Mouse (Mus musculus): Measurements from ENCODE around the gene Ust. TPM values are rescaled to one million over a fixed set of nuclear protein-coding genes. Genes with fewer than 3 reads are reported as not detected.

Ust gene
- polyA plus RNA-seq, 1 experiment from 2014 or later: 4.0 TPM

DNA sequence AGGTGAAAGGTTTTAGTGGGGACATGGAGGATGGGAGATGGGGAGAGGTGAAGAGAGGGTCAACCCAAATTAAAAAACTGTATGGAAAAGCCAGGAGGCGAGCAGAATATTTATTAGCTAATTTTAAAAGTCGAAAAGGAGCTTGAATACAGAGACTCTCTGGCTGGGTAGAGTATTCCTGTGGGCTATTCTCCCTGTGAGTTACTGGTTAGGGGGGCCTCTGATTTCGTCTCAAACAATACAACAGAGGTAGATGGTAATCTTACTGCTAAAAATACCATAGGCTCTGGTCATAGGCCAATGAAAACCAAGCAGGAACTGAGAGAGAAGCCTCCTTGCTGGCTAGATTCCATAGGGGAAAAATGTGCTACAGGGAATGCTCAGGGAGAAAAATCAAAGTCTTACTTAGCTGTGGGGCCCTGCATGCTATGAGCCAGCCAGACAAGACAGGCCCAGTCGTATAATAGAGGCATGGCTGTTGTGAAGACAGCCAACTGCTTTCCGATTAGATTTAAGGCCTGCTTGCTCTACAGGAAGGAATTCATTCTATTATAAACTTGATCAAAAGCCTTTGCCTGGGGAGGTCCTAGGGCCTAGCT is 23.0 kb downstream of the Ust start:
- Histone ChIP-seq H3K4me2 (no peak overlapping the region), H3K4me1 (0 out of 2 replicates have a peak, but pooled peaks cover 6% of the 10 kb centered on the region), H3K9me3 (replicated peaks) (no peaks in the 10 kb centered on the region), H3K4me3 (no peak overlapping the region), H3K27ac (no peak overlapping the region), H3K27me3 (no peaks in the 10 kb centered on the region), H3K36me3 (ENCODE audit: poor library complexity, severe bottlenecking) (no peaks in the 10 kb centered on the region), H3K9ac (no peak overlapping the region)
- 45% methylated on average over 5 of the region's 5 CpGs for WGBS
- ATAC-seq: no peak

DNA sequence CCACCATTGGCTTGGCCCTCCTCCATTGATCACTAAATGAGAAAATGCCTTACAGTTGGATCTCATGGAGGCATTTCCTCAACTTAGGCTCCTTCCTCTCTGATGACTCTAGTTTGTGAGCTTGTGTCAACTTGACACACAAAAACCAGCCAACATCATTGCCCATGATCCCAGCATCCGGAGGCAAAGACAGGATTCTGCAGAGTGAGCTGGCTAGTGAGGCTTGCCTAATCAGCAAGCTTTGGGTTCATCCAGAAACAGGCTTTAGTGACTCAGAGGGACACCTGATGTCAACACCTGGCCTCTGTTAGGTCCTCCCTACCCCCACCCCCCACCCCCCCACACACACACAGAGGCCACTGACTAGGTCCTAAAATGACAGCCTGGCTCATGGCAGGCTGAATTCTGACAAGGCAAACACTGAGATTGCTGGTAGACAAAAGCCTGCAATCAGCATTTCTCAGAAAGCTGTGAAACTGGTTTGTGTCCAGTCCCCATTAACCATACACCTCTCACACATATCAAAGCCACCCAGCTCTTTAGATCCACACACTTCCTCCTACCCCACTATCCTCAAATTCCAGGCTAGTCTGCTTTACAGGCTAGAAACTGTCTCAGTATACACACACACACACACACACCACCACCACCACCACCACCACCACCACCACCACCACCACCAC is 26.6 kb downstream of the Ust start:
- Histone ChIP-seq H3K4me3 (no peak overlapping the region), H3K4me1 (0 out of 2 replicates have a peak, but pooled peaks cover 6% of the 10 kb centered on the region), H3K4me2 (no peak overlapping the region), H3K27ac (no peak overlapping the region), H3K36me3 (ENCODE audit: poor library complexity, severe bottlenecking) (no peaks in the 10 kb centered on the region), H3K9ac (no peak overlapping the region), H3K9me3 (replicated peaks) (no peaks in the 10 kb centered on the region), H3K27me3 (no peaks in the 10 kb centered on the region)
- WGBS: 86% methylated on average over 1 of the region's 1 CpGs
- no peak for ATAC-seq

DNA sequence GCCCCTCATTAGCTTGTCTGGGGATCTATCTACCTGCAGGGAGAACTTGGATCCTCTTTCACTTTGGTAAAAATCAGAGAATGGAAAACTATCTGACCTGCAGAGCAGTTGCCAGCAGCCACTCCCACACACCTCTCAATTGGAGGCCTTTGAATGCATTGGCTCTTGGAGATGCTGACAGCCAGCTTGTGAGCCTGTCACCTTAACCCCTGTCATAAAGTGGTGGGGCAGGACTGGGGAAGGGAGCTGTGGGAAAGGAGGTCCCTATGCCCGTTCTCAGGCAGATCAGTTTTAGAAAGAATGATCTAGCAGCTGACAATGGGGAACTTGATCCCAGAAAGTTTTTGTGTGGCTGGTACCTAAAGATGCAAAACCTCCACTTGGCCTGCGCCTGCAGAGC is 31.2 kb downstream of the Ust start:
- H3K4me2 ChIP-seq: no peak overlapping the region

DNA sequence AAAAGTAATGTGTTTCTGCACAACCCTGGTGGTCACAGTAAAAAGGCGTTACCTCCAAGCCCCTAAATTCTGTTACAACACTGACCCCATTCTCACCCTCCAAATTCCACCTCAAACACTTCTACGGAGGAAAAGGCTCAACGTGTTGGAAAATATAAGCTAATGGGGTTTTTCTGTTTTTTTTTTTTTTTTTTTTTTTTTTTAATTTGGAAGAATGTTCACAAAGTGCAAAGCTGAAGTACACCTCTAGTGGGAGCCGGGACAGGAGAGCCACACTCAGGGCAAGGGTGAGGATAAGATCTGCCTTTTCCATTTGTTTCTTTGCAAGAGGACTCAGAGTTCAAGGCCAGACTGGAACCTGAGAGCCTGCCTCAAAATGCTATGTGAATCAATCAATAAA is 34.1 kb downstream of the Ust start:
- 91% methylated on average over 4 of the region's 4 CpGs for WGBS
- no peak overlapping the region for H3K4me2 ChIP-seq

More for the DNA sequence above, 31.2 kb downstream of the Ust start:
- Histone ChIP-seq H3K36me3 (ENCODE audit: poor library complexity, severe bottlenecking) (no peaks in the 10 kb centered on the region), H3K4me3 (no peak overlapping the region), H3K27me3 (no peaks in the 10 kb centered on the region), H3K9me3 (replicated peaks) (no peaks in the 10 kb centered on the region), H3K4me1 (no peaks in the 10 kb centered on the region), H3K27ac (no peak overlapping the region), H3K9ac (no peak overlapping the region)
- WGBS: 73% methylated on average over 2 of the region's 2 CpGs
- ATAC-seq: no peak

DNA sequence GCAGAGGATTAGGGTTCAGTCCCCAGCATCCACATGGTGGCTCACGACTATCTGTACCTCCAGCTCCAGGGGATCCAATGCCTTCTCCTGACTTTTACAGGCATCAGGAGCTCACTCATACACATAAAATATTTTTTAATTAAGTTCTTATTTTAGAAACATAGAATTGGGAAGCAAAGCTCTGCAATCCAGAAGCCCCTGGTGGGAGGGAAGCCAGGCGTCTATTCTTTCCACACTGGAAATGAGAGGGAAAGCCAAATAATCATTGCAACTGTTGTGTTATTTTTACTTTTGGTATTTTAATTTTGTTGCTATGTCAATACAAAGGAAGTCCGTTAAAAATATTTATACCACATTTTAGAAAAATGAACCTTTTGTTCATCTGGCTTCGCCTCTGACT is 35.8 kb downstream of the Ust start:
- Histone ChIP-seq H3K4me1 (no peaks in the 10 kb centered on the region), H3K36me3 (ENCODE audit: poor library complexity, severe bottlenecking) (no peaks in the 10 kb centered on the region), H3K4me2 (no peak overlapping the region), H3K27me3 (no peaks in the 10 kb centered on the region), H3K4me3 (no peak overlapping the region), H3K27ac (no peak overlapping the region), H3K9me3 (replicated peaks) (no peaks in the 10 kb centered on the region), H3K9ac (no peak overlapping the region)
- ATAC-seq: no peak
- 92% methylated on average over 4 of the region's 4 CpGs for WGBS

More for the DNA sequence above, 34.1 kb downstream of the Ust start:
- no peaks in the 10 kb centered on the region for H3K9me3 ChIP-seq (replicated peaks)
- H3K9ac ChIP-seq: no peak overlapping the region
- H3K27me3 ChIP-seq: no peaks in the 10 kb centered on the region
- no peaks in the 10 kb centered on the region for H3K4me1 ChIP-seq
- ATAC-seq: no peak
- no peak overlapping the region for H3K4me3 ChIP-seq
- no peaks in the 10 kb centered on the region for H3K36me3 ChIP-seq (ENCODE audit: poor library complexity, severe bottlenecking)
- H3K27ac ChIP-seq: no peak overlapping the region

DNA sequence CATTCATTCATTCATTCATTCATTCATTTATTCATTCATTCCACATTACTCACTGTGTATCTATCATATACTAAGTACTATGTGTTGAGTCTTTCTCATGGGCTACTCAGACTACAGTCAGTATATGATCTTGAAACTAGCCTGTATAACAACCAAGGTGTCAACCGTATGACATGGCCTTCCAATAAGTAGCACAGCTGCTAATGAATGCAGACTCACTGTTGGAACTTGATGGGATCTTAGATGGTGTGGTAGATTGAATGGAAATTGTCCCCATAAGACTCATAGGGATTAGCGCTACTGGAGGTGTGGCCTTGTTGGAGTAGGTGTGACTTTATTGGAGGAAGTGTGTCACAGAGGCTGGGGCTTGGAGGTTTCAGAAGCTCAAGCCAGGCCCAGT is 38.8 kb downstream of the Ust start:
- WGBS: 97% methylated on average over 2 of the region's 2 CpGs

DNA sequence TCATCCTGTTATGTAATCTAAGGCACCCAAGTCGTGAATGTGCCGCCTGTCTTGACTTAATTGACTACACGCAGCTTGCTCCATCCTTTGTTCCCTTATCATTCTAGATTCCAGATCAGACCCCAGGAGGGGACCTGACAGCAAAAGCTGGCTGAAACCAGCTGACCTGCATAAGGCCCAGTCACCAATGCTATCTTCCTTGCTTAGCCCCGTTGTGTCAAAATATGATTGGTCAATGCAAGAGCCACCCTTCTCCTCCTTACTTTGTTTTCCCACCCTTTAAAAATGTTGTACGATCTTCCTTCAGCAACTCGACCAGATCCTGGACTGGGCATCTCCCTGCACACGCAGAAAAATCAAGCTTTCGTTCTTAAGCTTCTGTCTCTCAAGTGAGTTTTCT is 40.7 kb downstream of the Ust start:
- Histone ChIP-seq H3K4me2 (no peak overlapping the region), H3K27ac (no peak overlapping the region), H3K9ac (no peak overlapping the region), H3K27me3 (no peaks in the 10 kb centered on the region), H3K4me3 (no peak overlapping the region), H3K36me3 (ENCODE audit: poor library complexity, severe bottlenecking) (no peaks in the 10 kb centered on the region), H3K4me1 (no peaks in the 10 kb centered on the region), H3K9me3 (replicated peaks) (no peaks in the 10 kb centered on the region)
- ATAC-seq: no peak
- WGBS: 88% methylated on average over 8 of the region's 8 CpGs

More for the DNA sequence above, 38.8 kb downstream of the Ust start:
- Histone ChIP-seq H3K9me3 (replicated peaks) (no peaks in the 10 kb centered on the region), H3K4me1 (no peaks in the 10 kb centered on the region), H3K4me2 (no peak overlapping the region), H3K27me3 (no peaks in the 10 kb centered on the region), H3K4me3 (no peak overlapping the region), H3K9ac (no peak overlapping the region), H3K36me3 (ENCODE audit: poor library complexity, severe bottlenecking) (no peaks in the 10 kb centered on the region), H3K27ac (no peak overlapping the region)
- ATAC-seq: no peak

DNA sequence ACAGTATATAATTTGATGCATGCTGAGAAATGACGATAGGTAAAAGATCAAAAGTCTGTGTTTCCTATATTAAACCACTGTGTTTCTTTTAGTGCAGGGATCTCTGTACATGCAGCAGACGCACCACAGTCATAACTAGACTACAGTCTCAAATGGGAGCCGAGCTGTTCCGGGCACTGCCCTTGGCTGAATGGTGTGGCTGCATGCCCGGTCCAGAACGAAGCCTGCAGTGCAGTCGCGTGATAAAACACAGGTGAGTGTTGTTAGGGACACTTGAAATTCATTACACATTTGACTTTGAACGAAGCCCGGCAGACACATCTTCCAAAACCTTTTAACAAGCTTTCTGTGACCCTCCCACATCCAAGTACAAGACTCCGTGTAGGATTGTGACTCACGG is 46.6 kb downstream of the Ust start:
- Histone ChIP-seq H3K4me2 (no peak overlapping the region), H3K27ac (no peak overlapping the region), H3K9me3 (replicated peaks) (no peaks in the 10 kb centered on the region), H3K4me1 (no peaks in the 10 kb centered on the region), H3K36me3 (ENCODE audit: poor library complexity, severe bottlenecking) (no peaks in the 10 kb centered on the region), H3K4me3 (no peak overlapping the region), H3K9ac (no peak overlapping the region), H3K27me3 (no peaks in the 10 kb centered on the region)
- whole genome bisulfite sequencing: 91% methylated on average over 12 of the region's 12 CpGs
- no peak for ATAC-seq

DNA sequence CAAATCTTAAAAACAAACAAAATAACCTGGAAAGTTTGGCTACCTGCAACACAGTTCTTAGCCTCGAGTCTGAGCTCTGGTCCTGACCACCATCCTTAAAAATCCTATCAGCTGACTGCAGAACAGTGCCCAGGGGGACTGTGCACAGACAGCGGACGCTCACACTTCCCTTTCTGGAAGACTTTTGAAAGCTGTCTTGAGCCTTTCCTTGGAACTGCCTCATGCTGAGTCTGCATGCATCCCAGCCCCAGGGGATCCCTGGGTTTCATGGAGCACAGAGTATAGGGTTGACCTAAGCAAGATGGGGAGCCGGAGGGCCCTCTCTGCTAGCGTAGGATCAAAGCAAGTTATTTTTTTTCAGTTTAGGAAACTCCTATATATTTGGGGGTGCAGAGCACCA is 47.6 kb downstream of the Ust start:
- no peaks in the 10 kb centered on the region for H3K9me3 ChIP-seq (replicated peaks)
- 64% methylated on average over 5 of the region's 5 CpGs for WGBS

DNA sequence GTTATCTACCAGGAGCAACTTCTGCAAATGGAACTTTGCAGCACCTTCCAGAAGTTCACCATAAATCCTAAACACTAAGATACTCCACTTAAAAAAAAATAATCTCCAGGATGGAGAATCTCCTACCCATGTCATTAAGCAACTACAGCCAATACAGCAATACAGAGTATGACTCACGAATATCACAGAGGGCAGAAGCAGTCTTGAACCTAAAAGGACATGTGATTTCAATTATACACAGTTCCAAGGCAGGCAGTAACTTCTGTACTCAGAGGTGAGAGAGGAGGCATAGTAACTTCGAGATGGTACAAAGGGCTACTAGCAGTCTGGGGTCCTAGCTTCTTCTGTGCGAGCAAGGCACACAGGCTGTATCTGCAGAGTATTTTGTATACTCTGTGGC is 49.1 kb downstream of the Ust start:
- no peak for ATAC-seq
- H3K27me3 ChIP-seq: no peaks in the 10 kb centered on the region
- WGBS: 87% methylated on average over 3 of the region's 3 CpGs

More for the DNA sequence above, 47.6 kb downstream of the Ust start:
- Histone ChIP-seq H3K27me3 (no peaks in the 10 kb centered on the region), H3K4me2 (no peak overlapping the region), H3K4me3 (no peak overlapping the region), H3K36me3 (ENCODE audit: poor library complexity, severe bottlenecking) (no peaks in the 10 kb centered on the region), H3K4me1 (no peaks in the 10 kb centered on the region), H3K9ac (no peak overlapping the region), H3K27ac (no peak overlapping the region)
- no peak for ATAC-seq

DNA sequence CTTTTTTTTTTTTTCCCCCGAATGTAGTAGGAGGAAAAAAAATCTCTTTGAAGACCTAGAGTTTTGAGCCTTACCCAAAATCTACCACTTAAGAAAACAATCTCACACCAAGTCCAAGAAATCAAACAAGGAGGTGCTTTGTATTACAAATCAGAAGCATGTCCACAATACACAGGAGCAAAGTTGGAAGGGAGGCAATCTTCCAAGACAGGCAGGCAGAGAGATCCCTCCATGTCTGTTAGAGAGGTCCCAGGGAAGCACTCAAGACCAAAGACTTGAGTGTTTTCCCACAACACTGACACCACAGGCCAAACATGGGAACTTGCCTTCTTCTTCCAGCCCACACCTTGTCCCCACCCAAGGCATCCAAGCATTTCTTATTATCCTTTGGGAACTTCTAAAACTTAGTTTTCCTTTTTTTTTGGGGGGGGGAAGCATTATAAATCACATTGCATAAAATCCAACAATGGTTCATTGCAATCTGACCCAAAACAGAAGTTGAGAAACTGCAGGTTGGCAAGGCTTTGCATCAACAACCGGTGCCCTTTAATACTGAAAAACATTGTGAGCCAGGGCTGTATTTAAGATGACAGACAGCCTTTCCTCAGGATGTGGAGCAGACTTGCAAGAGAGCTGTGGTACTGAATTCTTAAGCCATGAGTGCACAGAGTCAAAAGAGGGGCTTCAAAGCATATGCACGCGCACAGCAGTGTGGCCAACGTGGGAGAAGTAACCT is 49.8 kb downstream of the Ust start:
- Histone ChIP-seq H3K36me3 (ENCODE audit: poor library complexity, severe bottlenecking) (no peaks in the 10 kb centered on the region), H3K9ac (no peak overlapping the region), H3K27ac (no peak overlapping the region), H3K4me3 (no peak overlapping the region), H3K9me3 (replicated peaks) (no peaks in the 10 kb centered on the region), H3K4me2 (no peak overlapping the region), H3K27me3 (no peaks in the 10 kb centered on the region), H3K4me1 (no peaks in the 10 kb centered on the region)
- ATAC-seq: no peak
- 81% methylated on average over 5 of the region's 5 CpGs for WGBS

More for the DNA sequence above, 49.1 kb downstream of the Ust start:
- no peak overlapping the region for H3K4me3 ChIP-seq
- no peak overlapping the region for H3K9ac ChIP-seq
- no peaks in the 10 kb centered on the region for H3K4me1 ChIP-seq
- no peaks in the 10 kb centered on the region for H3K36me3 ChIP-seq (ENCODE audit: poor library complexity, severe bottlenecking)
- no peak overlapping the region for H3K4me2 ChIP-seq
- no peak overlapping the region for H3K27ac ChIP-seq
- H3K9me3 ChIP-seq (replicated peaks): no peaks in the 10 kb centered on the region

DNA sequence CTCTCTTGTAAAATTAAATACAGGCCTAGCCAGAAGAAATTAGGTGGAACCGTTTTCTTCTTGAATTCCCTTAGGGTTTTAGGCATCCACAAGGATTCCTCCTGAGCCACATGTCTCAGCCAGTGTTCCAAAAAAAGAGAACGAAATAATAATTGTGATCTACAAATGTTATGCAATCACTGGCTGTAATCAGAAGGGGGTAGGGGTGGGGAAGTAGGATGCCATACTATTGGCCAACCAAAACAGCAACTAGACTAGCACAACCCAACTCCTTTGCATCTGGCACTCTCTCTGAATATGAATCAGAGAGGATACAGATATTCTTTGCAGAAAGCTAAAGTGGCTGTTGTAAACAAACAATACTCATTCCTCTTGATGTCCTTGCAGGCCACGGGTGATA is 52.7 kb downstream of the Ust start:
- H3K4me1 ChIP-seq: no peaks in the 10 kb centered on the region
- no peaks in the 10 kb centered on the region for H3K9me3 ChIP-seq (replicated peaks)
- no peaks in the 10 kb centered on the region for H3K36me3 ChIP-seq (ENCODE audit: poor library complexity, severe bottlenecking)
- H3K4me2 ChIP-seq: no peak overlapping the region
- H3K4me3 ChIP-seq: no peak overlapping the region
- no peaks in the 10 kb centered on the region for H3K27me3 ChIP-seq
- H3K9ac ChIP-seq: no peak overlapping the region
- H3K27ac ChIP-seq: no peak overlapping the region
- ATAC-seq: no peak
- WGBS: 87% methylated on average over 3 of the region's 3 CpGs
